Mouse (Mus musculus): Measurements from ENCODE around the gene Kif3a.

DNA sequence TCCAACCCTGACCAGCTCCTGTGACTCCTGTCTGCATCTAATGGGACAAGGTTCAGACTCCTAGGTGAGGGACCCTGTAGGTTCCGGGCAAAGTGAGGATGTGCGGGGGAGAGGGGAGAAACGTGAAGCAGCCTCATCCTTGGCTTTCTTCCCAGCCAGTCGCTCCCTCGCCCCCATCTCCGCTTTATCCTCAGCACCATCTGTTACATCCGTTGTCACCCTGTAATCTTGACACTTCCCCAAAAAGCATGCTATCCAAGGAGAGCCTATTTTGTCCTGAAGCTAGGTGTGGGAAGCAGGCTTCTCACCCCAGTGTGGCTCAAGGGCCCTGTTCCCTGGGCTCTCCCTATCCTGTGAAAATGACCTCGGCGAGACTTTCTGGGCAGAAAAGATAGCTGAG is 44.2 kb upstream of the Kif3a start:
- TF ChIP-seq HCFC1 (IDR thresholded peaks at IDR 0.05; ENCODE audit: borderline replicate concordance, insufficient read depth, low read length) (no peak), MAFK (IDR thresholded peaks at IDR 0.05; ENCODE audit: insufficient read depth, low read depth, low read length) (no peak), ZC3H11A (IDR thresholded peaks at IDR 0.05; ENCODE audit: borderline replicate concordance, low read depth, low read length) (no peak), CHD2 (IDR thresholded peaks at IDR 0.05; ENCODE audit: low read depth, low read length) (no peak), ZNF384 (IDR thresholded peaks at IDR 0.05; ENCODE audit: low read depth, low read length) (no peak)
